Mouse (Mus musculus) limb, embryonic 14.5 days (tissue): ENCODE results near the gene Ly9. TPM values are rescaled to one million over a fixed set of nuclear protein-coding genes. Genes with fewer than 3 reads are reported as not detected.

Experiments used
- ATAC-seq: fragments of 200-750 bp; cut with Nextera tagmentation; 2 replicates; pipeline ENCODE4 v1.8.0; 2017; ENCODE audit warnings: low read depth, moderate number of reproducible peaks, moderate TSS enrichment; ENCODE audit not compliant: low FRiP score
- DNase-seq: peaks from one replicate; pipeline ENCODE4 v3.0.0-alpha.2; 2015; ENCODE audit warnings: low spot score
- H3K27ac ChIP-seq: fragments of 300-500 bp; sonication (generic); replicated peaks from 2 replicates; pipeline ENCODE4 v1.5.1; 2014; ENCODE audit warnings: low read depth, mild to moderate bottlenecking, low read length, moderate library complexity, mixed read lengths
- H3K27me3 ChIP-seq: fragments of 300-500 bp; sonication (generic); 2 replicates; pipeline ENCODE4 v1.6.1; 2014; ENCODE audit warnings: low read length, mixed read lengths; ENCODE audit not compliant: control insufficient read depth, insufficient read depth
- H3K36me3 ChIP-seq: fragments of 300-500 bp; sonication (generic); 2 replicates; pipeline ENCODE4 v1.6.1; 2014; ENCODE audit warnings: mild to moderate bottlenecking, low read length, moderate library complexity, mixed read lengths; ENCODE audit not compliant: control insufficient read depth, insufficient read depth
- H3K4me1 ChIP-seq: fragments of 300-500 bp; sonication (generic); 2 replicates; pipeline ENCODE4 v1.6.1; 2014; ENCODE audit warnings: antibody characterized with exemption, low read length, mixed read lengths; ENCODE audit not compliant: control insufficient read depth, insufficient read depth
- H3K4me2 ChIP-seq: fragments of 300-500 bp; sonication (generic); replicated peaks from 2 replicates; pipeline ENCODE4 v1.6.1; 2014; ENCODE audit warnings: low read depth, mild to moderate bottlenecking, low read length, moderate library complexity; ENCODE audit not compliant: severe bottlenecking
- H3K4me3 ChIP-seq: fragments of 300-500 bp; sonication (generic); replicated peaks from 2 replicates; pipeline ENCODE4 v1.5.1; 2014; ENCODE audit warnings: low read length
- H3K9ac ChIP-seq: fragments of 300-500 bp; sonication (generic); 2 replicates; pipeline ENCODE4 v1.6.1; 2014; ENCODE audit warnings: mild to moderate bottlenecking, low read depth, low read length, moderate library complexity; ENCODE audit not compliant: severe bottlenecking
- H3K9me3 ChIP-seq: fragments of 300-500 bp; sonication (generic); 2 replicates; pipeline ENCODE4 v1.6.1; 2016; ENCODE audit warnings: low read length; ENCODE audit not compliant: control insufficient read depth
- POLR2A ChIP-seq: fragments of 200-500 bp; IDR thresholded peaks from 2 replicates; pipeline ENCODE4 v1.8.0; 2012; ENCODE audit warnings: inconsistent platforms, mild to moderate bottlenecking, moderate library complexity, borderline replicate concordance; ENCODE audit not compliant: insufficient read depth, insufficient read length; ENCODE audit errors: extremely low read depth
- WGBS: fragments of 180-500 bp; shearing (Covaris S2); extraction: QIAGEN DNeasy Blood & Tissue Kit; methylation state at CpG from one replicate; pipeline ENCODE4 v1.1.7; 2014; 5-methylcytosine and 5-hydroxymethylcytosine counted together
- microRNA-seq: library from miRNA; unstranded; fragments of <30 nt; microRNA quantifications from one replicate; pipeline ENCODE4, GENCODE M21; 2016
- polyA plus RNA-seq, 2 experiments: library from polyadenylated mRNA; depleted of rRNA in 1 of 2; stranded (reverse) in 1 of 2; unstranded in 1 of 2; fragments of >200 nt; fragmentation: Nextera tagmentation in 1 of 2; extraction: Ambion mirVana in 1 of 2; gene quantifications; 2 replicates each; pipeline versions ENCODE4 v1.2.1 to v1.2.3; 2012 to 2014

Gene Ly9
- polyA plus RNA-seq, 2 experiments, result 0.12 to 0.82 TPM

GRCm38 (mm10) chr1:171551326-171551725 lies 55.9 kb downstream of the Ly9 start:
- Histone ChIP-seq H3K9ac (no peak overlapping the region), H3K4me1 (no peaks in the 10 kb centered on the region), H3K27ac (no peak overlapping the region), H3K4me2 (no peak overlapping the region), H3K27me3 (no peaks in the 10 kb centered on the region), H3K9me3 (no peaks in the 10 kb centered on the region), H3K36me3 (no peaks in the 10 kb centered on the region), H3K4me3 (no peak overlapping the region)
- 71% methylated on average over 7 of the region's 7 CpGs for WGBS
- DNase-seq, result no peak
- ATAC-seq, result no peak
- no peak for TF ChIP-seq POLR2A

GRCm38 (mm10) chr1:171540694-171541093 lies 66.5 kb downstream of the Ly9 start:
- WGBS, result 81% methylated on average over 1 of the region's 1 CpGs
- Histone ChIP-seq H3K9ac (no peak overlapping the region), H3K36me3 (no peaks in the 10 kb centered on the region), H3K27me3 (no peaks in the 10 kb centered on the region), H3K4me1 (no peaks in the 10 kb centered on the region), H3K9me3 (no peaks in the 10 kb centered on the region), H3K4me2 (no peak overlapping the region), H3K27ac (no peak overlapping the region), H3K4me3 (no peak overlapping the region)
- DNase-seq (no peak), ATAC-seq (no peak)
- no peak for TF ChIP-seq POLR2A

Small RNAs within 50 kb of the gene (microRNA-seq; reads per million reads assigned to microRNA genes)
- gene Mir7683, result not detected

Other genes starting within 250 kb of the Ly9 start
- 1.1 and 1.3 TPM in 2 replicates for gene Klhdc9, start 246.6 kb downstream of the Ly9 start, polyA plus RNA-seq (2012; rRNA removed)
- 0.88 and 1.1 TPM in 2 replicates for gene Klhdc9, start 246.6 kb downstream of the Ly9 start, polyA plus RNA-seq (2014; fragmentation: Nextera tagmentation; extraction: Ambion mirVana)
- gene Nectin4, start 237.3 kb downstream of the Ly9 start, polyA plus RNA-seq (2012; rRNA removed), result 16.6 and 19.4 TPM in 2 replicates
- gene Nectin4, start 237.3 kb downstream of the Ly9 start, polyA plus RNA-seq (2014; fragmentation: Nextera tagmentation; extraction: Ambion mirVana), result 19.2 and 21.0 TPM in 2 replicates
- 2.0 and 2.5 TPM in 2 replicates for gene Arhgap30, start 218.5 kb downstream of the Ly9 start, polyA plus RNA-seq (2012; rRNA removed)
- 1.6 and 2.5 TPM in 2 replicates for gene Arhgap30, start 218.5 kb downstream of the Ly9 start, polyA plus RNA-seq (2014; fragmentation: Nextera tagmentation; extraction: Ambion mirVana)
- 97.0 and 128 TPM in 2 replicates for gene Usf1, start 196.1 kb downstream of the Ly9 start, polyA plus RNA-seq (2012; rRNA removed)
- 86.2 and 89.9 TPM in 2 replicates for gene Usf1, start 196.1 kb downstream of the Ly9 start, polyA plus RNA-seq (2014; fragmentation: Nextera tagmentation; extraction: Ambion mirVana)
- gene Tstd1, start 188.5 kb downstream of the Ly9 start, polyA plus RNA-seq (2012; rRNA removed), result 3.9 and 4.7 TPM in 2 replicates
- 2.8 and 3.4 TPM in 2 replicates for gene Tstd1, start 188.5 kb downstream of the Ly9 start, polyA plus RNA-seq (2014; fragmentation: Nextera tagmentation; extraction: Ambion mirVana)
- 19.2 and 20.9 TPM in 2 replicates for gene F11r, start 169.9 kb downstream of the Ly9 start, polyA plus RNA-seq (2012; rRNA removed)
- 35.4 and 37.6 TPM in 2 replicates for gene F11r, start 169.9 kb downstream of the Ly9 start, polyA plus RNA-seq (2014; fragmentation: Nextera tagmentation; extraction: Ambion mirVana)
- gene Alyref2, start 103.9 kb downstream of the Ly9 start, polyA plus RNA-seq (2012; rRNA removed), result 8.5 and 10.8 TPM in 2 replicates
- 14.5 and 16.8 TPM in 2 replicates for gene Alyref2, start 103.9 kb downstream of the Ly9 start, polyA plus RNA-seq (2014; fragmentation: Nextera tagmentation; extraction: Ambion mirVana)
- gene Itln1, start 72.1 kb downstream of the Ly9 start, polyA plus RNA-seq (2012; rRNA removed), result 0.05 TPM in 1 of 2 replicates, not detected in the other
- gene Itln1, start 72.1 kb downstream of the Ly9 start, polyA plus RNA-seq (2014; fragmentation: Nextera tagmentation; extraction: Ambion mirVana), result not detected in 2 replicates
- 0.03 and 0.06 TPM in 2 replicates for gene Cd244a, start 48.2 kb downstream of the Ly9 start, polyA plus RNA-seq (2012; rRNA removed)
- gene Cd244a, start 48.2 kb downstream of the Ly9 start, polyA plus RNA-seq (2014; fragmentation: Nextera tagmentation; extraction: Ambion mirVana), result 0.39 TPM in 1 of 2 replicates, not detected in the other
- gene Slamf7, start 45.6 kb upstream of the Ly9 start, polyA plus RNA-seq (2012; rRNA removed), result 0.09 and 0.27 TPM in 2 replicates
- gene Slamf7, start 45.6 kb upstream of the Ly9 start, polyA plus RNA-seq (2014; fragmentation: Nextera tagmentation; extraction: Ambion mirVana), result 0.18 and 0.21 TPM in 2 replicates
- gene Cd48, start 74.6 kb upstream of the Ly9 start, polyA plus RNA-seq (2012; rRNA removed), result 2.3 and 2.4 TPM in 2 replicates
- gene Cd48, start 74.6 kb upstream of the Ly9 start, polyA plus RNA-seq (2014; fragmentation: Nextera tagmentation; extraction: Ambion mirVana), result 5.0 and 5.4 TPM in 2 replicates
- gene Slamf1, start 159.7 kb upstream of the Ly9 start, polyA plus RNA-seq (2012; rRNA removed), result 0.10 and 0.12 TPM in 2 replicates
- 0.08 and 0.11 TPM in 2 replicates for gene Slamf1, start 159.7 kb upstream of the Ly9 start, polyA plus RNA-seq (2014; fragmentation: Nextera tagmentation; extraction: Ambion mirVana)
- gene Cd84, start 232.3 kb upstream of the Ly9 start, polyA plus RNA-seq (2012; rRNA removed), result 1.2 and 1.7 TPM in 2 replicates
- gene Cd84, start 232.3 kb upstream of the Ly9 start, polyA plus RNA-seq (2014; fragmentation: Nextera tagmentation; extraction: Ambion mirVana), result 2.3 and 2.8 TPM in 2 replicates